Mouse (Mus musculus) liver, embryonic 16.5 days (tissue): ENCODE data around the gene Ntrk2. TPM values are rescaled to one million over a fixed set of nuclear protein-coding genes. Genes with fewer than 3 reads are reported as not detected.
"Not testable (repeated sequence)": the region's sequence is repeated elsewhere in the genome, so short reads cannot be mapped to it uniquely, and the experiment has no call there.

Experiments used
- ATAC-seq: fragments of 200-750 bp; cut with Nextera tagmentation; 2 replicates; pipeline ENCODE4 v1.8.0; 2017; ENCODE audit warnings: low read depth, mild to moderate bottlenecking, moderate number of reproducible peaks, moderate library complexity
- H3K27ac ChIP-seq: fragments of 300-500 bp; sonication (generic); 2 replicates; pipeline ENCODE4 v1.5.1; 2014; ENCODE audit warnings: mild to moderate bottlenecking, low read length
- H3K27me3 ChIP-seq: fragments of 300-500 bp; sonication (generic); 2 replicates; pipeline ENCODE4 v1.6.1; 2014; ENCODE audit warnings: low read depth, low read length, mixed read lengths; ENCODE audit not compliant: control insufficient read depth, insufficient read depth
- H3K36me3 ChIP-seq: fragments of 300-500 bp; sonication (generic); 2 replicates; pipeline ENCODE4 v1.6.1; 2014; ENCODE audit warnings: mild to moderate bottlenecking; ENCODE audit not compliant: control insufficient read depth, insufficient read depth
- H3K4me1 ChIP-seq: fragments of 300-500 bp; sonication (generic); 2 replicates; pipeline ENCODE4 v1.6.1; 2014; ENCODE audit warnings: low read depth, low read length, mixed read lengths; ENCODE audit not compliant: control insufficient read depth
- H3K4me2 ChIP-seq: fragments of 300-500 bp; sonication (generic); 2 replicates; pipeline ENCODE4 v1.6.1; 2014; ENCODE audit warnings: low read depth, low read length, mixed read lengths
- H3K4me3 ChIP-seq: fragments of 300-500 bp; sonication (generic); 2 replicates; pipeline ENCODE4 v1.5.1; 2014; ENCODE audit warnings: low read depth, mild to moderate bottlenecking, low read length
- H3K9ac ChIP-seq: fragments of 300-500 bp; sonication (generic); 2 replicates; pipeline ENCODE4 v1.6.1; 2014; ENCODE audit warnings: low read depth, low read length
- H3K9me3 ChIP-seq: fragments of 300-500 bp; sonication (generic); replicated peaks from 2 replicates; pipeline ENCODE4 v1.6.1; 2016; ENCODE audit warnings: low read length; ENCODE audit not compliant: control insufficient read depth
- WGBS: fragments of 180-500 bp; shearing (Covaris S2); extraction: QIAGEN DNeasy Blood & Tissue Kit; methylation state at CpG from one replicate; pipeline ENCODE4 v1.1.7; 2014; ENCODE audit not compliant: insufficient replicate concordance; 5-methylcytosine and 5-hydroxymethylcytosine counted together
- polyA plus RNA-seq: library from polyadenylated mRNA; unstranded; fragments of >200 nt; fragmentation: Nextera tagmentation; extraction: Ambion mirVana; gene quantifications from 2 replicates; pipeline ENCODE4 v1.2.1, GENCODE M21; 2015

Gene Ntrk2
- polyA plus RNA-seq, 1 experiment from 2014 or later, result 0.14 TPM

DNA sequence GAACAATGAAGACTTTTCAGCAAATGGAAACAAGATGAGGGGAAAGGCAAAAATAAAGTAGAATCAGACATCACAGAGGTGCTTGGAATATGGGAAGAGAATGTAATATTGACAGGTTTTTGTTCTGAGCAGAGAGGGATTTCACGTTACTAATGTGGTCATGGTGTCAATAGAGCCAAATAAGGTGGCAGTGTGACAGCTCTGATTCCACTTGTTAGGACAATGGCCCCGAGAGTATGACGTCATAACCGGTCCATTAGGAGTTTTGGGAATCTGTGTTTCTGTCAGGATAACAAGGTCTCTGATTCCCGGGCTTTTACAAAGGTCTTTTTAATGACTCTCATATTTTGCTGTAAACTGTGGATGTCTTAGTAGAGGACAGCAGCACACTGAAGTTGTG, 274.1 kb downstream of the Ntrk2 start:
- Histone ChIP-seq H3K4me1 (no peaks in the 10 kb centered on the region), H3K27me3 (no peaks in the 10 kb centered on the region), H3K9ac (no peak overlapping the region), H3K4me2 (no peak overlapping the region), H3K36me3 (no peaks in the 10 kb centered on the region), H3K27ac (no peak overlapping the region), H3K9me3 (no peaks in the 10 kb centered on the region), H3K4me3 (no peak overlapping the region)
- 57% methylated on average over 5 of the region's 5 CpGs for WGBS
- no peak for ATAC-seq

DNA sequence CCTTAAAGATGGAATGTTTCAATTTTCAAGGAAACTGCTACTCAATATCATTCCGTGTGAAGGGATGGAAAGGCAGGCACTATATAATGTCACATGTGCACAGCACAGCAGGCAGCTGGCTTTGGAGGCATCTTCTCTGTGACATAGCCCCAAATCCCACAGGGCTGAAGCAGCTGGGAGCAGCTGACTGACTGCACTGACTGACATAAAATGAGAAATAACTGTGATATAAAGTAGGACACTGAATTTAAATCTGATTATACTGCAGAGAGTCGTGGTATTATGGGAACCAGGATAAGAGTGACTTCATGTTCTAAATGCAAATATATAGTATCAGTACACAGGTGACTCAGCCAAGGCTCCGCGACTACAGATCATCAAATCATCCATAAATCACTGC, 282.6 kb downstream of the Ntrk2 start:
- no peak overlapping the region for H3K9ac ChIP-seq
- H3K4me3 ChIP-seq, result no peak overlapping the region
- no peak overlapping the region for H3K27ac ChIP-seq
- no peak overlapping the region for H3K4me2 ChIP-seq
- no peaks in the 10 kb centered on the region for H3K36me3 ChIP-seq
- WGBS, result 67% methylated on average over 4 of the region's 4 CpGs
- no peak for ATAC-seq
- H3K9me3 ChIP-seq, result no peaks in the 10 kb centered on the region
- no peaks in the 10 kb centered on the region for H3K27me3 ChIP-seq
- H3K4me1 ChIP-seq, result no peaks in the 10 kb centered on the region

GRCm38 (mm10) chr13:59091138-59091971, 285.0 kb downstream of the Ntrk2 start:
- no peak overlapping the region for H3K27ac ChIP-seq
- no peaks in the 10 kb centered on the region for H3K4me1 ChIP-seq
- no peak overlapping the region for H3K4me2 ChIP-seq
- no peak overlapping the region for H3K4me3 ChIP-seq
- ATAC-seq, result no peak
- no peaks in the 10 kb centered on the region for H3K9me3 ChIP-seq
- 43% methylated on average over 13 of the region's 13 CpGs for WGBS
- no peaks in the 10 kb centered on the region for H3K36me3 ChIP-seq
- no peak overlapping the region for H3K9ac ChIP-seq
- H3K27me3 ChIP-seq, result no peaks in the 10 kb centered on the region

GRCm38 (mm10) chr13:59092045-59092857, 285.9 kb downstream of the Ntrk2 start:
- Histone ChIP-seq H3K4me3 (no peak overlapping the region), H3K4me1 (no peaks in the 10 kb centered on the region), H3K4me2 (no peak overlapping the region), H3K9ac (no peak overlapping the region), H3K9me3 (no peaks in the 10 kb centered on the region), H3K27me3 (no peaks in the 10 kb centered on the region), H3K27ac (no peak overlapping the region), H3K36me3 (no peaks in the 10 kb centered on the region)
- ATAC-seq, result no peak
- 49% methylated on average over 10 of the region's 10 CpGs for WGBS

DNA sequence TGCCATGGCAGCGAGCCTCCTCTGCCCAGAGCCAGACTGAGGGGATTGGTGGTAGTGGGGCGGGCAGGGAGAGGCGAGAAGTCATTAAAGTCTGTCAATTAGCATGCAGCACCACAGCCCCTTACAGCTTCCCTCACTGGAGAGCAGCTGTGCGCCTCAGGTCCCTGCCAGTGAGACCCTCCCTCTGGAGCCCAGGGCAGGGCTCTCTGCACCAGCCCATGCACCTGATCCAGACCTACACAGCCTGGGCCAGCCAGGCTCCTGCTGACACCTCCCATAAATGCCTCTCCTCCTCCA, 286.4 kb downstream of the Ntrk2 start:
- Histone ChIP-seq H3K9me3 (no peaks in the 10 kb centered on the region), H3K4me3 (no peak overlapping the region), H3K27me3 (no peaks in the 10 kb centered on the region), H3K4me2 (no peak overlapping the region), H3K27ac (no peak overlapping the region), H3K36me3 (no peaks in the 10 kb centered on the region), H3K9ac (no peak overlapping the region), H3K4me1 (no peaks in the 10 kb centered on the region)
- 21% methylated on average over 4 of the region's 4 CpGs for WGBS
- ATAC-seq, result no peak

DNA sequence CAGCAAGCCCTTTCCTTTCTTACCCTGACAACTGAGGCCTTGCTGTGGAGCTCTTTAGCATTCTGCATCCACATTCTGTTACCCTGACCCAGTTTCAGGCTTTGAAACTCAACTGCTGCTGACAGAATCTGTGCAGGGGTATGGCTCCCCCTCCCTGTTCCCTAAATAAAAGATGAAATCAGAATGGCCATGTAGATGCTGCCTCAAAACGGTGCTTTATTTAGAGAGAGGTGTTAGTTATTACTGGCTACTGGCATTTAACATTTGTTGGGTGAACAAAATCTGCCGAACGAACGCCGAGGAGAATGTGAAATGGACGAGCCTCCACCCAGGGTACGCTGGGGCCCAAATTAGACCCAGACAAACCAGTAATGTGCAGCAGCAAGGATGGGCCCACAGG, 288.4 kb downstream of the Ntrk2 start:
- 80% methylated on average over 7 of the region's 7 CpGs for WGBS
- no peak overlapping the region for H3K4me3 ChIP-seq
- no peak for ATAC-seq
- no peaks in the 10 kb centered on the region for H3K4me1 ChIP-seq
- no peaks in the 10 kb centered on the region for H3K27me3 ChIP-seq
- H3K9me3 ChIP-seq, result no peaks in the 10 kb centered on the region
- H3K27ac ChIP-seq, result no peak overlapping the region
- no peak overlapping the region for H3K9ac ChIP-seq
- no peaks in the 10 kb centered on the region for H3K36me3 ChIP-seq
- no peak overlapping the region for H3K4me2 ChIP-seq

DNA sequence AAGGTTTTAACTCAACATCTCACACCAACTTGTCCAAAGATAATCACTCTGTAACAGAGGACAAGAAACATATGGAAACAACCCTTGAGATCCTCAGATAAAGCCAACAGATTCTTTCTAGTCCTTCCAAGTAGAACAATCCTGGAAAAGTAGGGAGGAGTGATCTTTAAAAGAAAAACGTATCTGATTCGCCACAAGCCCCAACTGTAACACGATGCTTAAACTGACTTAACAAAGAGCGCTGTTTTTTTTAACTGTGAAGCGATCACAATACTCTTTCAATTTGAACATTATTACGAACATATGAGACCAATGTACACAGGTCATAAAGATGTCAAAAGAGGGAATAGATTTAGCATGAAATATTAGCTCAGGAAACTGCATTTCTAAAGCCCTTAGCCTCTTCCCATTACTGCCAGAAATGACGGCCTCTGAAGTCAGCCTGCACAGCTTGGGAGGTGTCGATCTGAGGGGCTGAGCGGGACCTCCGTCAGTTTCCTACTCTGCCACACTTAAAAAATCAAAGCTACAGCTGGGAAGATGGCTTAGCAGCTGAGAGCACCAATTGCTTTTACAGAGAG, 289.5 kb downstream of the Ntrk2 start:
- Histone ChIP-seq H3K4me1 (no peaks in the 10 kb centered on the region), H3K4me2 (no peak overlapping the region), H3K9ac (no peak overlapping the region), H3K27me3 (no peaks in the 10 kb centered on the region), H3K27ac (no peak overlapping the region), H3K36me3 (no peaks in the 10 kb centered on the region), H3K9me3 (no peaks in the 10 kb centered on the region), H3K4me3 (no peak overlapping the region)
- ATAC-seq, result no peak
- 39% methylated on average over 10 of the region's 10 CpGs for WGBS

DNA sequence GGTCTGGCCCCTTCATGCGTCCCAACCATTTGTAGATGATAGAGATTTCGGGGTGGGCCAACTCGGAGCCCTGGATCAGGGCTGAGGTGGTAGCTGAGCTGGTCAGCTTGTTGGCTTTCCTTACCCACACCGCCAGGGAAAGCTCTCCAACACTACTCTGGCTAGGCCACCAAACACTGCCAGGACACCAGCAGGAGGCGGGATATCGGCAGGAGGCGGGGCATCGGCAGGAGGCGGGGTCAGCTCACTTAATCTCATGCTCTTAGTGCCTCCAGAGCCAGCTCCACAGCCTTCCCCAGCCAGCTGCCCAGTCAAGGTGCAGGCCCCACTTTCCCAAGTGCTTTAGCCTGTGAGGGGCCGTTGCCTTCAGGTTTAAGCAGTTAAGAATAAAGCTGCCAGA, 293.7 kb downstream of the Ntrk2 start:
- WGBS, result 26% methylated on average over 10 of the region's 10 CpGs
- no peak for ATAC-seq

GRCm38 (mm10) chr13:59107791-59108190, 301.4 kb downstream of the Ntrk2 start:
- H3K9me3 ChIP-seq, H3K4me1 ChIP-seq, H3K4me3 ChIP-seq, H3K27me3 ChIP-seq, H3K9ac ChIP-seq, H3K36me3 ChIP-seq, H3K4me2 ChIP-seq, ATAC-seq, H3K27ac ChIP-seq: not testable (repeated sequence)
- 69% methylated on average over 10 of the region's 10 CpGs for WGBS

More for the DNA sequence above, 293.7 kb downstream of the Ntrk2 start:
- no peaks in the 10 kb centered on the region for H3K27me3 ChIP-seq
- no peak overlapping the region for H3K27ac ChIP-seq
- no peaks in the 10 kb centered on the region for H3K9me3 ChIP-seq
- no peaks in the 10 kb centered on the region for H3K36me3 ChIP-seq
- H3K4me1 ChIP-seq, result no peaks in the 10 kb centered on the region
- no peak overlapping the region for H3K4me3 ChIP-seq
- no peak overlapping the region for H3K4me2 ChIP-seq
- no peak overlapping the region for H3K9ac ChIP-seq
